Mouse (Mus musculus) C2C12 (cell line): Measurements from ENCODE around the gene Speg. TPM values are rescaled to one million over a fixed set of nuclear protein-coding genes. Genes with fewer than 3 reads are reported as not detected.

Experiments
- H3K27me3 ChIP-seq: one replicate; pipeline ENCODE4 v1.6.1; 2011; ENCODE audit not compliant: control insufficient read depth, insufficient read depth, insufficient read length
- H3K36me3 ChIP-seq: one replicate; pipeline ENCODE4 v1.6.1; 2011; ENCODE audit not compliant: control insufficient read depth, insufficient read depth
- H3K4me3 ChIP-seq: one replicate; pipeline ENCODE4 v1.5.1; 2011; ENCODE audit warnings: mild to moderate bottlenecking, control low read depth; ENCODE audit not compliant: poor library complexity, insufficient read depth, severe bottlenecking
- H3K79me2 ChIP-seq: one replicate; pipeline ENCODE4 v1.6.1; 2011; ENCODE audit not compliant: control insufficient read depth, insufficient read depth
- H3K79me3 ChIP-seq: one replicate; pipeline ENCODE4 v1.6.1; 2011; ENCODE audit warnings: low read depth, control low read depth
- H3ac ChIP-seq: one replicate; pipeline ENCODE3; 2011; ENCODE audit warnings: low read depth; ENCODE audit not compliant: control insufficient read depth, insufficient read length
- CEBPB ChIP-seq: IDR thresholded peaks from one replicate; pipeline ENCODE4 v1.6.1; 2011; ENCODE audit warnings: low read depth, mild to moderate bottlenecking, control low read depth, moderate library complexity
- CTCF ChIP-seq: IDR thresholded peaks from one replicate; pipeline ENCODE4 v1.5.1; 2011; ENCODE audit not compliant: control insufficient read depth, insufficient read depth, insufficient read length
- FOSL1 ChIP-seq: IDR thresholded peaks from one replicate; pipeline ENCODE4 v1.8.0; 2011; ENCODE audit warnings: mild to moderate bottlenecking, low read length; ENCODE audit not compliant: poor library complexity, insufficient read depth, severe bottlenecking
- MAX ChIP-seq: IDR thresholded peaks from one replicate; pipeline ENCODE4 v1.6.1; 2011; ENCODE audit warnings: mild to moderate bottlenecking, control low read depth
- MYOD1 ChIP-seq: IDR thresholded peaks from one replicate; pipeline ENCODE4 v1.6.1; 2011; ENCODE audit warnings: low read depth; ENCODE audit not compliant: control insufficient read depth, insufficient read length
- MYOG ChIP-seq: IDR thresholded peaks from one replicate; pipeline ENCODE4 v1.6.1; 2011; ENCODE audit not compliant: control insufficient read depth, insufficient read length; ENCODE audit errors: extremely low read depth
- USF1 ChIP-seq: IDR thresholded peaks from one replicate; pipeline ENCODE4 v1.6.1; 2011; ENCODE audit warnings: low read depth, mild to moderate bottlenecking, control low read depth, moderate library complexity
- polyA plus RNA-seq: library from polyadenylated mRNA; unstranded; fragments of >200 nt; fragmentation: generic; extraction: Trizol; gene quantifications from one replicate; pipeline ENCODE4 v1.2.1, GENCODE M21; 2012; ENCODE audit warnings: missing spikeins

The Speg gene
- polyA plus RNA-seq, 1 experiment: 29.4 TPM

- no peaks in the 10 kb centered on the region for H3K79me3 ChIP-seq
- no peak for TF ChIP-seq FOSL1
- no peak for TF ChIP-seq USF1
- no peak for TF ChIP-seq MYOD1
- no peak for TF ChIP-seq MYOG
- TF ChIP-seq CEBPB: no peak
- TF ChIP-seq MAX: no peak
- no peak for TF ChIP-seq CTCF
Measured at GRCm38 (mm10) chr1:75440661-75441060, 65.6 kb downstream of the Speg start.

GRCm38 (mm10) chr1:75441471-75441996 is 66.4 kb downstream of the Speg start:
- Histone ChIP-seq H3ac (no peak overlapping the region), H3K27me3 (no peaks in the 10 kb centered on the region), H3K4me3 (no peak overlapping the region), H3K79me3 (no peaks in the 10 kb centered on the region), H3K79me2 (no peaks in the 10 kb centered on the region), H3K36me3 (peaks cover 7% of the 10 kb centered on the region)
- TF ChIP-seq MYOG (no peak), CEBPB (no peak), MYOD1 (no peak), FOSL1 (no peak), CTCF (no peak), MAX (no peak), USF1 (no peak)

More at GRCm38 (mm10) chr1:75440661-75441060, 65.6 kb downstream of the Speg start:
- Histone ChIP-seq H3K36me3 (peaks cover 7% of the 10 kb centered on the region), H3K79me2 (no peaks in the 10 kb centered on the region), H3K27me3 (no peaks in the 10 kb centered on the region), H3K4me3 (no peak overlapping the region), H3ac (no peak overlapping the region)

- peaks cover 7% of the 10 kb centered on the region for H3K36me3 ChIP-seq
- no peaks in the 10 kb centered on the region for H3K27me3 ChIP-seq
- H3K79me2 ChIP-seq: no peaks in the 10 kb centered on the region
- TF ChIP-seq CTCF (no peak), CEBPB (no peak), FOSL1 (no peak), USF1 (no peak), MYOG (no peak), MAX (no peak), MYOD1 (no peak)
- no peaks in the 10 kb centered on the region for H3K79me3 ChIP-seq
- no peak overlapping the region for H3ac ChIP-seq
- no peak overlapping the region for H3K4me3 ChIP-seq
Measured at GRCm38 (mm10) chr1:75442171-75442570, 67.1 kb downstream of the Speg start.

- Histone ChIP-seq H3K4me3 (no peak overlapping the region), H3K79me3 (no peaks in the 10 kb centered on the region), H3K36me3 (peaks cover 7% of the 10 kb centered on the region), H3ac (no peak overlapping the region), H3K27me3 (no peaks in the 10 kb centered on the region), H3K79me2 (no peaks in the 10 kb centered on the region)
- TF ChIP-seq FOSL1: no peak
- TF ChIP-seq CEBPB: no peak
- no peak for TF ChIP-seq USF1
- no peak for TF ChIP-seq MYOD1
- TF ChIP-seq MYOG: no peak
- TF ChIP-seq MAX: no peak
- no peak for TF ChIP-seq CTCF
Measured at GRCm38 (mm10) chr1:75442811-75443210, 67.7 kb downstream of the Speg start.

DNA sequence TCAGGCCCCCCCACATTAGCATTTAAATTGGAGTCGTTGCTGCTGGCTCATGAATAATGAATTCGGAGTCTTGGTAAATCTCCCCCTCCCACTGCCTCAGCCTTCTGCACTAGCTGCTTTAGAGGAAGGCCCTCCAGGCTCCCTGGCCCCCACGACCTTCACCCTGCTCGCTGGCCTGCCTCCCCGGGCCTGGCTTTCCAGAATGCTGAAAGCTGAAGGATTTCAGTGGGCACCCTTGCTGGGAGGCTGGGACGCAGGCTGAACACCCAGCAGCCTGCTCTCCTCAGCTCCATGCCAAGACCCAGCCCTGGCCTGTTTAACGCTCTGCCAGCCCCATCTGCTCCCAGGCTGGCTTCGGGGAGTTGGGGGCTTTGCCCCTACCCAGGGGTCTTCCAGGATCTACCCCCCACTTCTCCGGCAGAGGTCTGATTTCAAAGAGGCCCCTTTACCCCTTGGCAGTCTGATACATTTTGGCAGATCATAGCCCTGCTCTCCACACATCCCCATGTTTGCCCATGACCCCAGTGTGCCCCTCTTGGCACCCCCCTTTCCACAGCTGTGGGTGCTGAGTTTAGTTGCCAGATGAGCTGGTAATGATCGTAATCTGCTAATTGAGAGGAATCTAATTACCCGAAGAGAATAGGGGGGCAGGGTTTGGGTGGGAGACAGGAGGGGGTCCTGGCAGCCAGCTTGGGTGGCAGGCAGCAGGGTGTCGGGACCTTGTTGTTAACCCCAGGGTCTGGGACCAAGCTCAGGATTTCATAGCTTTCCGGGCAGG is 68.3 kb downstream of the Speg start:
- Histone ChIP-seq H3K27me3 (no peaks in the 10 kb centered on the region), H3ac (no peak overlapping the region), H3K36me3 (peaks cover 7% of the 10 kb centered on the region), H3K4me3 (no peak overlapping the region), H3K79me2 (no peaks in the 10 kb centered on the region), H3K79me3 (no peaks in the 10 kb centered on the region)
- TF ChIP-seq MAX: no peak
- TF ChIP-seq CTCF: no peak
- TF ChIP-seq MYOG: no peak
- no peak for TF ChIP-seq CEBPB
- no peak for TF ChIP-seq FOSL1
- TF ChIP-seq MYOD1: no peak
- no peak for TF ChIP-seq USF1
